Mouse (Mus musculus): Measurements from ENCODE around the gene Macrod2.
"Not testable (repeated sequence)": the region's sequence is repeated elsewhere in the genome, so short reads cannot be mapped to it uniquely, and the experiment has no call there.

The Macrod2 gene

DNA sequence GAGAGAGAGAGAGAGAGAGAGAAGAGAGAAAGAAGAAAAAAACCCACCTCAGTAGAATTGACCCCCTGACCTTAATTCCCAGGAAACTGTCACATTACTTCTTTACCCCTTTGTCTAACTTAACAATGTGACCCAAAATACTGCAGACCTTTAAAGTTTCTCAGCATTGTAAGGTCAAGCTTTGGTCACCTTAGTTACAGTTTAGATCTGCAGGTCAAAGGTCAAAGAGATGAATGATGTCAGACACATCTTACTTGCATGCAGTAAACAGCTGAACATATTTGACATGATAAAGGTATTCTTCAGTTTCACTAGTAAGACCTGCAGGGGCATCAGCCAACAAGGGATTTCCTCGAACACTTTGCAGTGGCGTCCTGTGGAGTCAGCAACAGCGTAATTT lies 309.0 kb downstream of the Macrod2 start:
- DNase-seq: no peak

DNA sequence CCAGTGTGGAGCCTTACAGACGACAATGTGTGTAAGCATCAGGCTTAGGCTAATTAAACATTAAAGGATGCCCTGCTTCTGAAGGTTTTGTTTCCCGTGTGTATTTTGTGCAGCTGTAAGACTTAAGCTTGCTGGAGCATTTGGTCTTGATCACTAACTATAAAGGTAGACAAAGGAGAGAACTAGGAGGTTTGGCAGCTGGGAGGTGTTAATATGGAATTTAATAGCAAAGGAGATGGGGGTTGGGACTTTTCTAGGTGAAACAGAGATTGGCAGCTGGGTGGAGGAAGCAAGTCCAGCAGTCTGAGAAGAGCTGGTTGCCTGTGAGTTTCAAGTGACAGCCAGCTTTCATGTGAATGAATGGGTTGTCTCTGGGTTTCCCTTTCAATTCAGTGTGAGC lies 310.2 kb downstream of the Macrod2 start:
- no peak for DNase-seq

- no peak for DNase-seq
Measured at GRCm38 (mm10) chr2:140707550-140707949, 312.4 kb downstream of the Macrod2 start.

DNA sequence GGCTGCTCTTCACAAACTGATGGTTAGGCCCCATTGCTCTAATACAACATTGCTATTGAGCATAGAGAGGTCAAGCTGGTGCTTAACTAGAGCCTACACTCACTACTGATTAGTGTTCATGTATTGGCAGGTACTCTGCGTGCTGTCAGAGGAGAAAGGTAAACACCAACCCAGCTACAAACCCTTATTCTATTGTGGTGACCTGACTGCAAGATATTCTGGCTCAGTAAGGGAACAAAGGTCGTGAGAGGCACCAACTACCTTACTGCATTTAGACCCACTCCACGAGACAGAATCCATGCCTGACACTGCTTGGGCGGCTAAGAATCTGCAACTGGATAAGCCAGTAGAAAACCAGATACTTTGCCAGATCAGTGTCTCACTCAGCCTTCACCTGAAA lies 320.7 kb downstream of the Macrod2 start:
- no peak for DNase-seq

DNA sequence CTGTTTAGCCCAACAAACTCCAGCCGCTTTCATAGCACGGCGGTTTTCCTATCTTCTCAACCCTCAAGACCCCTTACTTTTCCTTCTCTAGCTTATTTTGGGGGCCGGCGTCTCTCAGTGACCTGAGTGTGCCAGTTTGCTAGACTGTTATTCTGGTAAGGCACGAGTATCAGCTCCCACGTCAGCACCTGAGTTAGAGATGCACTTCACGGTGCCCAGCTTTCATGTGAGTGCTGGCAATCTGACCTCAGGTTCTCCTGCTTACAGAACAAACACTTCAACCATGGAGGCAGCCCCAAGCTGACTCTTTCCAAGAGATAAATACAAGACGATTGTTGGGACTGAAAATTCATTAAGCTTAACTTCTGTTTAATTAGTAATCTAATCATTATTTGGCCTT lies 322.3 kb downstream of the Macrod2 start:
- no peak for DNase-seq

DNA sequence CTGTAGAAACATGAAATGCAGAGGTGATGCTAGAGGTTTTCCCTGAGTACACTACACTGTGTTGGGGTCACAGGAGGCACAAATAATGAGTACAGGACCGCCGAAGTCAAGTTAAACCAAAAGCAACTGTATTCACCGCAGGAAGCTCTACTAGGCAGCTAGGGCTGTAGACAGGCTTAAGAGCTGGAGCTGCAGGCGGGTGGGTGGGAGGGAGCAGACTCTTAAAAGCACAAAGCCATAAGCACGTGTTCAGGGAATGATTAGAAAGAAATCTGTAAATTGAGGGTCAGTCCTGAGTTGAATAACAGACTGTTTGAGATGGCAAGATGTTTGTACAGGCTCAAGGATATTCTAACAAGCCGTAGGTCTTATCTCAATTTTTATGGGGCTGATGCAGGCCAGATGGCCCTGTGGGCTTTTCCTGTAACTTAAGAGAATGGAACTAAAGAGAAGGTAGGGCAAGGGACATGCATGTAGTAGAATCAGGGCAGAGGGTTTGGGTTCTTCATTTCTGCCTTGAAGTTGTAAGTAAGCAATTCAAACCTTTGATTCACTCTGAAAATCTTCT lies 337.6 kb downstream of the Macrod2 start:
- no peak for DNase-seq

GRCm38 (mm10) chr2:140740511-140740910 lies 345.4 kb downstream of the Macrod2 start:
- DNase-seq: no peak

DNA sequence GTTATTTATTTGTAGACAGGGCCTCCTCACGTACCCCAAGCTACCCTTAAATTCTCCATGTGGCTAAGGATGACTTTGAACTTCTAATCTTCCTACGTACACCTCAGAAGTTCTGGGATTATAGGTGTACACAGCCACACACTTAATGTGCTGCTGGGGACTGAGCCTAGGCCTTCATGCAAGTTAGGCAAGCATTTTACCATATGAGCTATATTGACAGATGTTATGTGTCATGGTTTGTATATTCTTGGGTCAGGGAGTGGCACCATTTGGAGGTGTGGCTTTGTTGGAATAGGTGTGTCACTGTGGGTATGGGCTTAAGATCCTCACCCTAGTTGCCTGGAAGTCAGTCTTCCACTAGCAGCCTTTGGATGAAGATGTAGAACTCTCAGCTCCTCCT lies 347.8 kb downstream of the Macrod2 start:
- DNase-seq: not testable (repeated sequence)

DNA sequence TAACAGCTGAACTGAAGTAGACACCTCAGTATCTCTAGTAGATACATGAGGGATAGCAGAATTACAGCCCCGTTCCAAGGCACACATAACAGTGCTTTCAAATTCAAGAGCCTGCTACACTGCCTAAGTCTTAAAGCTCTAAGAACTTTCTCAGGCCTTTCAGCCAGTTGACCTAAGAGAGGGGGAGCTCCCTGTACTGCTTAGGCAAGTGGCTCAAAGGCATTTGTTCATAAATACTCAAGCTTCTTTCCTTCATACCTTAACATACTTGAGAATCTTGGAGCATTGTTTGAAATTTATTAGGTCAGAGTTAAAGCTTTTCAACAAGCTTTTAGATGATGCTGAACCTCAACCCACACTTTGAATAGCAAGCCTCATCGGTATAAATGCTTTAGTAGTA lies 363.8 kb downstream of the Macrod2 start:
- DNase-seq: no peak

GRCm38 (mm10) chr2:140759732-140760131 lies 364.6 kb downstream of the Macrod2 start:
- DNase-seq: no peak

DNA sequence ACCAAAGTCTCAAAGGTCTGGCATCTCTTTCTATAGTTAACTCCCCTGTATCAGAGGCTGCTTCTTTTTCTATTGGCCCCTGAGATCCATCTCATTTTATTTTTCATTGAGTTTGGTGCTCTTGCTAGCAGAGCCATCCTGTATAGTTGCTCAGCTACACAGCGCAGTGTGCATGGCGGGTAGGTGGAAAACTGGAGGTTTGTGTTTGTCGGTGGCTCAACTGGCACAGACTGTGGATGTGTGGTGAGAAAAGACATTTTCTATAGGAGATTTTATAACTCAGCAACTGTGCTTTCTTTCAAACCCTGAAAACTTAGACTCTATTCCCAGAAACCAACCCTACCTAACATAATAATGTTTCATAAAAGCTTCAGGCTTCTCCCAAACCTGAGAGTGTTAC lies 365.0 kb downstream of the Macrod2 start:
- no peak for DNase-seq

GRCm38 (mm10) chr2:140763076-140763891 lies 368.2 kb downstream of the Macrod2 start:
- DNase-seq: no peak

DNA sequence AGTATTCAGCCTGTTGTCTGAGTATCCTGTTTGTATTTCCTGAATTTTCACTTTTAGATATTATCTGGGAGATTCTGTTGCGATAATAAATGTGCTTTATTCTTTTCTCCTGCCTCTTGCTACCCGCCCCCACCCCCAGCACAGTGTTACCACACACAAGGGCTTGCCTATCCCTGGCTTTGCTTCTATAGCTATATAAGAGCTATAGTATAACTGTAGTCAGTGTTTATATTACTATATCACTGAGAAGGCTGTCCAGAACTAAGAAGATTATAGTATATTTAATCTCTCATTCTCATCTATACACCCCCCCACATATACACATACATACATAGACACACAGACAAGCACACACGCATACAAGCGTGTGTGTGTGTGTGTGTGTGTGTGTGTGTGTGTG lies 374.4 kb downstream of the Macrod2 start:
- DNase-seq: no peak

DNA sequence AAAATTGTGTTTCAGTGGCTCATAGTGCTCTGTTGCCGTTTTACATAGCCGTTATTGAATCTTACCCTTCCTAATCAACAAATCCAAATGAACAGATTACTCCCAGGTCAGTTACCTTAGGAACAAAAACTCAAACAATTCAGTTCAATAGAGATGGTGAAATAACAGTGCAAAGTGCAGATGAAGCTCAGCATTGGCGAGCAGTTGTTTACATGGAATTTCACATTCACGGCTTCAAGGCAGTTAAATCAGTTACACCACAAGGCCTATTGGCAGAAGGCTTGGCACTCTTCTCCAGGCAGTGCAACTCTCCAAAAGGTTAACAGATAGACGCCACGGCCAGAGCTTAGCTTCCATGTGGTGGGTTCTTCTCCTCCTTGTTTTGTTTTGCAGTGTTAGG lies 377.7 kb downstream of the Macrod2 start:
- DNase-seq: no peak

DNA sequence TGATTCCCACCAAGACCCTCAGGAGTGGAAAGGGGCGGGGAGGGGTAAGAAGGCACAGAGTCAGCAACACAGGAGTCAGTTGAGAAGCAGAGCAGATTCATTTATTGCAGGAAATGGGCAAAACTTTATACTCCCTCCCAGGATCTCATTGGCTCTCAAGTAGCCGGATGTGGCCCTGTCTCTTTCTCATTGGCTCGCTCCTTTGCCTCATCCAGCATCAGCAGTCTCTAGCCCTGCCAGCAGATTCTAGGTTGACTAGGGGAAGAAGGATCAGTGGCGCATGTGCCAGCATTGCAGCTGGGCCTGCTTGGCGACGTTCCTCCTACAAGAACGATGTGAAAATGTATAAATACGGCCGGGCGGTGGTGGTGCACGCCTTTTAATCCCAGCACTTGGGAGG lies 378.3 kb downstream of the Macrod2 start:
- no peak for DNase-seq

GRCm38 (mm10) chr2:140774808-140775370 lies 379.8 kb downstream of the Macrod2 start:
- no peak for DNase-seq

DNA sequence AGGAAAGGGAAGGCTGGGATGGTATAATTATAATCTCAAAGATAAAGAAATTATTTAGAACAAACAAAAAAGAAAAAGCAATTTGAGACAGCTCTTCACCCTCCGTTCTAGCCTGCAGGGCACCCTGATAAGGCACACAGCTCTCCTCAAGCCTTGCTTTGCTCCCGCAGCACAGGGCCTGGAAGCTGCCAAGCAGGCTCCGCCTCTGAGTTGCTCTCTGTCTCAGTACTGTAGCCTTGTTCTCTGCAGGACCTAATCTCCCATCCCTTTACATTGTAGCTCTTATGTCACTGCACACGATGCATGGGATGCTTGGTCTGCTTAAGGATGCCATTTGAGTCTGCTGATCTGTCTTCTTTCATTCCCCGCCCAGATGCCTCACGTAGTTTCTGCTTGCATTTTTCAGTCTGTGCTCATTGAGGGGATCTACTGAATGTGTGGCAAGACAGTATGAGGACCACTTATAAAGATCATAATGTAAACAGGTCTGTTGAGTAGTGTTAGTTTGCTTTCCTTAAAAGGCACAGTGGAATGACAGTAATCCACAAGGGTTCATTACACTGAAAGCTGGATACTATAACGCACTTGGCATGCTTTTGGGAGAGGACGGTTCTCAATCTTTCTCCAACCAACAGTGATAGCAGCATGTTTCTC lies 380.5 kb downstream of the Macrod2 start:
- no peak for DNase-seq

DNA sequence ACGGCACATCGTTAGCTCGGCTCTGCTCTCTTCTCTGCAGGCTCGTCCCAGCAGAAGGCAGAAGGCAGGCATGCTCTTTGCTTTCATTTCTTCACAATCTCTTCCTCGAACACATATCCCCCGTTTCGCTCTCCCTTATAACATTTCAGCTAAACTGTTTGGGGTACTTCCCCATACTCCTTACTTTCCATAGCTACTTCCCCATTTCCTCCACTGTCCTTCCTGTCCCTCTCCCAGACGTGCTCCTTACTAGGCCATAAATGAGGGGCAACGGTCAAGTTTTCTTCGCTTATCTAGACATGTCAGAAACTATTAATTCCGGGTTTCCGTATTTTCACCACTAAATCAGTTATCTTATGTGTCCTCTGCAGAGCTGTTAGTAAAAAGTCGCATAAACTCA lies 383.1 kb downstream of the Macrod2 start:
- DNase-seq: no peak

DNA sequence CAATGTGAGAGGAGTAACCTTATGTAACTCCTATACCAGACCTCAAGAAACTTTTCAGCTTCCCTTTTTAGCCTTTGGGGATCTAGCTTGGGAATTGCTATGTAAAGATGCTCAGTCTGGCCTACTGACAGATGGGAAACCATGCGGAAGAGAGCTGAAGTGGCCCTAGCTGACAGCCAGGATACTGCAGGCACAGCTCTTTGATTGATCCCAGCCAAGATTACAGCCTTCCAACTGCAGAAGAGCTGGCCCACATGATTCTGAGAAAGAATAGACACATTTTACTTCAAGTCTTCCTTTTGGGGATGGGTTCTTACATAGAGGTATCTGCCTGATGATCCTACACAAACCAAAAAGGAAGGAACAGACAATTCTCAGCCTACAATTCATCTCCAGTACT lies 387.9 kb downstream of the Macrod2 start:
- no peak for DNase-seq

GRCm38 (mm10) chr2:140784626-140785025 lies 389.5 kb downstream of the Macrod2 start:
- no peak for DNase-seq

DNA sequence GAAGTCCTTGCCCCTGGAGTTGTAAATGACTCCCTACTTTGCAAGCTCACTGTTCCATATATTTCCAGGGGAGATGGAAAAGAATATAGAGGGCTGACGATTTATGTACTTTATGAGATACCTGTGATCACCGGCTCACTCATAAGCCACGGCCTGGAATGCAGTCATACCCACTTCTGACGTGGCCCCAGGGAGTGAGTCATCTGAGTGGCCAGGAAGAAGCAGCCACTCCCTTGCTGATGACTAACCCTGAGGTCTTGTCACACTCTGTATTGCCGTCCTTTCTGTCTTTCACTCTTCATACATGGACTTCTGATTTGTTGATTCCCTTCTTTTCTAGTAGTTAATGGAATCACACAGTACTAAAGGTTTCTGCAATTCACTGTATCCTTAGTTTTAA lies 395.3 kb downstream of the Macrod2 start:
- DNase-seq: no peak

- no peak for DNase-seq
Measured at GRCm38 (mm10) chr2:140793886-140794608, 398.9 kb downstream of the Macrod2 start.

DNA sequence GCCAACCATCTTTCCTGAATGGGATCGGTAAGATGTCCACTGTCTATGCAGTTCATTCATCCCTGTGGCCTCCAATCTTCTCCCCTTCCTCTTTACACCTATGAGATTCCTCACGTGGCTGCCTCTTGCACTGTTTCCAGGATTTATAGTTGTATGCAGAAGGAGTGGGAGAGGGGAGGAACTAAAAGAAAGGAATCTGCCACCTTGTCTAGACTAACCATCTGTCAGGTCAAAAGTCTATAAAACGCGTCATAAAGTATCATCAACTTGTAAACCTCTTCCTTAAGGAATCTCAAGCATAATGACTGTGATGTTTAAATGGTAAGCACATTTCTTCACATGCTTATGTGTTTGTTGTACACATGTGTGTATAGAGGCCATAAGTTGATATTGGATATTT lies 416.6 kb downstream of the Macrod2 start:
- no peak for DNase-seq
